Mouse (Mus musculus): ENCODE measurements at regions not wholly inside any gene's neighbourhood (a gene's known extent, or its start where the extent isn't known, plus 50 kb on each side); places are given as distances from the start of the nearest gene placed in this dataset.

- TF ChIP-seq CTCF (IDR thresholded peaks at IDR 0.05; ENCODE audit: borderline replicate concordance, extremely low read depth, insufficient read depth, insufficient read length) (no peak), POLR2A (IDR thresholded peaks at IDR 0.05; ENCODE audit: borderline replicate concordance, extremely low read depth, insufficient read depth, insufficient read length, poor library complexity, severe bottlenecking) (no peak)
- peak; percentile 55 for DNase-seq (ENCODE audit: low read depth)
These were observed 531.6 kb downstream of the Tm4sf1 start for GRCm38 (mm10) chr3:56770225-56770624.

- DNase-seq (ENCODE audit: low read depth), result peak; percentile 78
- TF ChIP-seq CTCF (IDR thresholded peaks at IDR 0.05; ENCODE audit: borderline replicate concordance, extremely low read depth, insufficient read depth, insufficient read length) (no peak), POLR2A (IDR thresholded peaks at IDR 0.05; ENCODE audit: borderline replicate concordance, extremely low read depth, insufficient read depth, insufficient read length, poor library complexity, severe bottlenecking) (no peak)
These were observed 534.7 kb downstream of the Tm4sf1 start for GRCm38 (mm10) chr3:56767133-56767532.

- no peak for DNase-seq (ENCODE audit: low read depth)
- no peak for TF ChIP-seq CTCF (IDR thresholded peaks at IDR 0.05; ENCODE audit: borderline replicate concordance, extremely low read depth, insufficient read depth, insufficient read length)
- TF ChIP-seq POLR2A (IDR thresholded peaks at IDR 0.05; ENCODE audit: borderline replicate concordance, extremely low read depth, insufficient read depth, insufficient read length, poor library complexity, severe bottlenecking), result no peak
These were observed 537.5 kb downstream of the Tm4sf1 start for GRCm38 (mm10) chr3:56764336-56764735.

GRCm38 (mm10) chr3:56763896-56764295 lies 537.9 kb downstream of the Tm4sf1 start:
- no peak for DNase-seq (ENCODE audit: low read depth)
- TF ChIP-seq POLR2A (IDR thresholded peaks at IDR 0.05; ENCODE audit: borderline replicate concordance, extremely low read depth, insufficient read depth, insufficient read length, poor library complexity, severe bottlenecking) (no peak), CTCF (IDR thresholded peaks at IDR 0.05; ENCODE audit: borderline replicate concordance, extremely low read depth, insufficient read depth, insufficient read length) (no peak)

- DNase-seq (ENCODE audit: low read depth), result peak; percentile 68
- TF ChIP-seq POLR2A (IDR thresholded peaks at IDR 0.05; ENCODE audit: borderline replicate concordance, extremely low read depth, insufficient read depth, insufficient read length, poor library complexity, severe bottlenecking), result no peak
- TF ChIP-seq CTCF (IDR thresholded peaks at IDR 0.05; ENCODE audit: borderline replicate concordance, extremely low read depth, insufficient read depth, insufficient read length), result peak; percentile 43; the same call in 1 of the 2 replicates
These were observed 548.1 kb downstream of the Tm4sf1 start for GRCm38 (mm10) chr3:56753654-56754053.

- TF ChIP-seq POLR2A (IDR thresholded peaks at IDR 0.05; ENCODE audit: borderline replicate concordance, extremely low read depth, insufficient read depth, insufficient read length, poor library complexity, severe bottlenecking), result no peak
- DNase-seq (ENCODE audit: low read depth), result no peak
These were observed 549.9 kb downstream of the Tm4sf1 start for GRCm38 (mm10) chr3:56751926-56752325.

GRCm38 (mm10) chr3:56740902-56741301 lies 557.4 kb upstream of the Nbea start:
- no peak for TF ChIP-seq POLR2A (IDR thresholded peaks at IDR 0.05; ENCODE audit: borderline replicate concordance, extremely low read depth, insufficient read depth, insufficient read length, poor library complexity, severe bottlenecking)
- no peak for TF ChIP-seq CTCF (IDR thresholded peaks at IDR 0.05; ENCODE audit: borderline replicate concordance, extremely low read depth, insufficient read depth, insufficient read length)
- DNase-seq (ENCODE audit: low read depth), result no peak

GRCm38 (mm10) chr3:56739451-56739850 lies 556.0 kb upstream of the Nbea start:
- no peak for DNase-seq (ENCODE audit: low read depth)
- TF ChIP-seq POLR2A (IDR thresholded peaks at IDR 0.05; ENCODE audit: borderline replicate concordance, extremely low read depth, insufficient read depth, insufficient read length, poor library complexity, severe bottlenecking) (no peak), CTCF (IDR thresholded peaks at IDR 0.05; ENCODE audit: borderline replicate concordance, extremely low read depth, insufficient read depth, insufficient read length) (no peak)

- DNase-seq (ENCODE audit: low read depth), result peak; percentile 21
- TF ChIP-seq CTCF (IDR thresholded peaks at IDR 0.05; ENCODE audit: borderline replicate concordance, extremely low read depth, insufficient read depth, insufficient read length), result no peak
- no peak for TF ChIP-seq POLR2A (IDR thresholded peaks at IDR 0.05; ENCODE audit: borderline replicate concordance, extremely low read depth, insufficient read depth, insufficient read length, poor library complexity, severe bottlenecking)
These were observed 547.3 kb upstream of the Nbea start for GRCm38 (mm10) chr3:56730849-56731248.

- no peak for TF ChIP-seq CTCF (IDR thresholded peaks at IDR 0.05; ENCODE audit: borderline replicate concordance, extremely low read depth, insufficient read depth, insufficient read length)
- no peak for TF ChIP-seq POLR2A (IDR thresholded peaks at IDR 0.05; ENCODE audit: borderline replicate concordance, extremely low read depth, insufficient read depth, insufficient read length, poor library complexity, severe bottlenecking)
- no peak for DNase-seq (ENCODE audit: low read depth)
These were observed 541.5 kb upstream of the Nbea start for GRCm38 (mm10) chr3:56724991-56725390.

- TF ChIP-seq CTCF (IDR thresholded peaks at IDR 0.05; ENCODE audit: borderline replicate concordance, extremely low read depth, insufficient read depth, insufficient read length), result no peak
- TF ChIP-seq POLR2A (IDR thresholded peaks at IDR 0.05; ENCODE audit: borderline replicate concordance, extremely low read depth, insufficient read depth, insufficient read length, poor library complexity, severe bottlenecking), result no peak
- DNase-seq (ENCODE audit: low read depth), result no peak
These were observed 524.8 kb upstream of the Nbea start for GRCm38 (mm10) chr3:56708260-56708659.

- TF ChIP-seq POLR2A (IDR thresholded peaks at IDR 0.05; ENCODE audit: borderline replicate concordance, extremely low read depth, insufficient read depth, insufficient read length, poor library complexity, severe bottlenecking) (no peak), CTCF (IDR thresholded peaks at IDR 0.05; ENCODE audit: borderline replicate concordance, extremely low read depth, insufficient read depth, insufficient read length) (no peak)
- peak; percentile 45 for DNase-seq (ENCODE audit: low read depth)
These were observed 523.8 kb upstream of the Nbea start for GRCm38 (mm10) chr3:56707312-56707711.

- DNase-seq (ENCODE audit: low read depth), result no peak
- TF ChIP-seq POLR2A (IDR thresholded peaks at IDR 0.05; ENCODE audit: borderline replicate concordance, extremely low read depth, insufficient read depth, insufficient read length, poor library complexity, severe bottlenecking), result no peak
- TF ChIP-seq CTCF (IDR thresholded peaks at IDR 0.05; ENCODE audit: borderline replicate concordance, extremely low read depth, insufficient read depth, insufficient read length), result no peak
These were observed 522.5 kb upstream of the Nbea start for GRCm38 (mm10) chr3:56706038-56706437.
